Mouse (Mus musculus) neutrophil, adult 5-6 weeks (primary cell): ENCODE data around the gene Smurf1. TPM values are rescaled to one million over a fixed set of nuclear protein-coding genes. Genes with fewer than 3 reads are reported as not detected.

Experiments
- ATAC-seq: fragments of 151-379, 151-347 bp; 2 replicates; pipeline ENCODE4 v1.8.0; 2017; ENCODE audit warnings: mild to moderate bottlenecking, moderate TSS enrichment; ENCODE audit not compliant: insufficient number of reproducible peaks, poor library complexity, low FRiP score, severe bottlenecking; ENCODE audit errors: extremely low read depth
- total RNA-seq: library from RNA; stranded (forward); fragments of 200-1000 nt; gene quantifications from 2 replicates; pipeline ENCODE4 v1.2.3, GENCODE M21; 2017

Smurf1 gene
- total RNA-seq, 1 experiment from 2014 or later: 14.4 TPM

GRCm38 (mm10) chr5:144831840-144832469 lies 133.7 kb downstream of the Smurf1 start:
- ATAC-seq: no peak

GRCm38 (mm10) chr5:144829631-144830030 lies 136.0 kb downstream of the Smurf1 start:
- ATAC-seq: no peak

- ATAC-seq: no peak
Measured at GRCm38 (mm10) chr5:144828365-144829102, 137.1 kb downstream of the Smurf1 start.

Other genes starting within 250 kb of the Smurf1 start
- not detected in 2 replicates for gene Tmem130, start 204.0 kb downstream of the Smurf1 start, total RNA-seq
- gene Trrap, start 198.1 kb downstream of the Smurf1 start, total RNA-seq: 80.4 and 88.1 TPM in 2 replicates
- not detected in 2 replicates for gene Gm4871, start 66.9 kb upstream of the Smurf1 start, total RNA-seq
- not detected in 2 replicates for gene 1700018F24Rik, start 77.1 kb upstream of the Smurf1 start, total RNA-seq
- 71.2 and 79.7 TPM in 2 replicates for gene Arpc1a, start 118.0 kb upstream of the Smurf1 start, total RNA-seq
- not detected in 2 replicates for gene Kpna7, start 118.2 kb upstream of the Smurf1 start, total RNA-seq
- 524 and 552 TPM in 2 replicates for gene Arpc1b, start 148.4 kb upstream of the Smurf1 start, total RNA-seq
- 73.3 and 79.9 TPM in 2 replicates for gene Pdap1, start 174.4 kb upstream of the Smurf1 start, total RNA-seq
- gene Bud31, start 174.5 kb upstream of the Smurf1 start, total RNA-seq: 170 and 185 TPM in 2 replicates
- gene Ptcd1, start 201.3 kb upstream of the Smurf1 start, total RNA-seq: 20.3 and 20.8 TPM in 2 replicates
- 31.9 and 36.5 TPM in 2 replicates for gene Cpsf4, start 201.4 kb upstream of the Smurf1 start, total RNA-seq
- gene Atp5j2, start 226.2 kb upstream of the Smurf1 start, total RNA-seq: 71.6 and 81.6 TPM in 2 replicates
- gene Zkscan14, start 236.0 kb upstream of the Smurf1 start, total RNA-seq: 39.6 and 44.0 TPM in 2 replicates
- gene Zkscan5, start 238.7 kb upstream of the Smurf1 start, total RNA-seq: 6.6 and 8.5 TPM in 2 replicates